Comparison of ENCODE assay signal across 11 mouse cellular contexts in genomic region chr13:63253147-63253546, GRCm38 (mm10).
A peak's percentile ranks its signal among the peaks of the same experiment; 100 is the strongest.
DNase-seq lines count a peak whose midpoint lies in the region; ATAC-seq and TF ChIP-seq lines count a peak whose summit lies in the region.
"Had no signal": no experiment of that assay in that cellular context is flagged by ENCODE, and none has a peak within 500 bp of the region (broad histone marks: within the 10 kb centered on the region; RNA-seq: fewer than 3 reads in every experiment).

No protein-coding gene starts in this region.

- DNase-seq in adrenal gland, adult (ENCODE audit: inconsistent age in 2 of 2, low spot score in 1 of 2) = peak; percentile 73 to 90
- no peak for DNase-seq in adrenal gland, postnatal 25 days
- no peak for DNase-seq in layer of hippocampus, adult 2 months (ENCODE audit: low spot score in 2 of 2)
- no peak for DNase-seq in layer of hippocampus, postnatal 25 days (ENCODE audit: extremely low spot score in 1 of 2, low spot score in 1 of 2)
- no peak for DNase-seq in liver, postnatal 0 days
- no peak for DNase-seq in forebrain, embryonic 14.5 days (ENCODE audit: low spot score)
- DNase-seq: cerebellum, postnatal 36 days; forebrain, postnatal 0 days; left cerebral cortex, postnatal 4 days had no signal

- no peak overlapping the region for H3K4me2 ChIP-seq in liver, postnatal 0 days (ENCODE audit: low read depth, low read length)
- H3K4me2 ChIP-seq in intestine, embryonic 15.5 days (replicated peaks) = no peak overlapping the region
- H3K4me2 ChIP-seq in forebrain, embryonic 14.5 days (ENCODE audit: low read length) = no peak overlapping the region

- 18% methylated on average over 5 of the region's 5 CpGs for WGBS in bone marrow, adult 2 months
- WGBS in liver, postnatal 0 days (ENCODE audit: insufficient replicate concordance) = 21% methylated on average over 5 of the region's 5 CpGs
- WGBS in intestine, embryonic 15.5 days = 65% methylated on average over 5 of the region's 5 CpGs
- WGBS in forebrain, embryonic 14.5 days = 85% methylated on average over 5 of the region's 5 CpGs

- no peak for TF ChIP-seq EP300 in liver, postnatal 0 days (IDR thresholded peaks at IDR 0.05; ENCODE audit: low read depth)

- H3K4me1 ChIP-seq in bone marrow, adult 2 months (ENCODE audit: control insufficient read depth, insufficient read depth, low read length) = peaks cover 7% of the 10 kb centered on the region
- H3K4me1 ChIP-seq in liver, postnatal 0 days (ENCODE audit: insufficient read depth) = peaks cover 40% of the 10 kb centered on the region
- peaks cover 34% of the 10 kb centered on the region for H3K4me1 ChIP-seq in intestine, embryonic 15.5 days (replicated peaks)
- H3K4me1 ChIP-seq in forebrain, embryonic 14.5 days (ENCODE audit: control insufficient read depth, insufficient read depth, low read length) = no peaks in the 10 kb centered on the region

- no peak overlapping the region for H3K9ac ChIP-seq in liver, postnatal 0 days (replicated peaks)
- H3K9ac ChIP-seq in intestine, embryonic 15.5 days = no peak overlapping the region
- H3K9ac ChIP-seq in forebrain, embryonic 14.5 days (ENCODE audit: low read length) = no peak overlapping the region
- H3K9ac ChIP-seq: forebrain, postnatal 0 days had no signal

- H3K36me3 ChIP-seq in liver, postnatal 0 days (replicated peaks; ENCODE audit: insufficient read depth, low read length) = peaks cover 3% of the 10 kb centered on the region; the same call in 1 of the 2 replicates
- no peaks in the 10 kb centered on the region for H3K36me3 ChIP-seq in intestine, embryonic 15.5 days
- H3K36me3 ChIP-seq in forebrain, embryonic 14.5 days (ENCODE audit: control insufficient read depth, insufficient read depth, low read length) = no peaks in the 10 kb centered on the region

- H3K27me3 ChIP-seq in liver, postnatal 0 days (ENCODE audit: insufficient read depth, low read length) = no peaks in the 10 kb centered on the region
- H3K27me3 ChIP-seq in intestine, embryonic 15.5 days (replicated peaks) = no peaks in the 10 kb centered on the region
- no peaks in the 10 kb centered on the region for H3K27me3 ChIP-seq in forebrain, embryonic 14.5 days (replicated peaks; ENCODE audit: control insufficient read depth, insufficient read depth, low read length)

- no peak for TF ChIP-seq POLR2A in bone marrow, adult 2 months (IDR thresholded peaks at IDR 0.05; ENCODE audit: borderline replicate concordance, control insufficient read depth, low read depth, low read length)

- no peak for ATAC-seq in liver, postnatal 0 days
- no peak for ATAC-seq in intestine, embryonic 15.5 days
- no peak for ATAC-seq in forebrain, embryonic 14.5 days
- ATAC-seq: forebrain, postnatal 0 days had no signal

- TF ChIP-seq CTCF in layer of hippocampus, adult 2 months (conservative IDR thresholded peaks at IDR 0.05) = no peak
- no peak for TF ChIP-seq CTCF in bone marrow, adult 2 months (IDR thresholded peaks at IDR 0.05; ENCODE audit: control insufficient read depth, insufficient read depth, low read length)
- TF ChIP-seq CTCF in liver, postnatal 0 days (IDR thresholded peaks at IDR 0.05; ENCODE audit: low read depth) = no peak

- peak overlapping the region; percentile 51 for H3K27ac ChIP-seq in layer of hippocampus, adult 2 months
- 0 out of 2 replicates have a peak overlapping the region, but pooled peaks have one; percentile 27 for H3K27ac ChIP-seq in bone marrow, adult 2 months (ENCODE audit: control insufficient read depth, insufficient read depth, low read depth, low read length, poor library complexity)
- H3K27ac ChIP-seq in liver, postnatal 0 days (ENCODE audit: low read depth) = peak overlapping the region; percentile 44; the same call in 1 of the 2 replicates
- H3K27ac ChIP-seq in intestine, embryonic 15.5 days = no peak overlapping the region
- H3K27ac ChIP-seq in forebrain, embryonic 14.5 days (ENCODE audit: low read depth, low read length) = no peak overlapping the region

- no peak overlapping the region; the same call in 1 of the 2 replicates for H3K4me3 ChIP-seq in layer of hippocampus, adult 2 months
- H3K4me3 ChIP-seq in bone marrow, adult 2 months (replicated peaks; ENCODE audit: control insufficient read depth, low read depth, low read length) = no peak overlapping the region
- no peak overlapping the region for H3K4me3 ChIP-seq in liver, postnatal 0 days (ENCODE audit: low read depth, low read length)
- no peak overlapping the region for H3K4me3 ChIP-seq in intestine, embryonic 15.5 days (replicated peaks)
- no peak overlapping the region for H3K4me3 ChIP-seq in forebrain, embryonic 14.5 days (ENCODE audit: low read depth, low read length)

- no peaks in the 10 kb centered on the region for H3K9me3 ChIP-seq in liver, postnatal 0 days (ENCODE audit: low read length)
- no peaks in the 10 kb centered on the region for H3K9me3 ChIP-seq in intestine, embryonic 15.5 days
- H3K9me3 ChIP-seq in forebrain, embryonic 14.5 days (replicated peaks; ENCODE audit: control insufficient read depth, low read length) = no peaks in the 10 kb centered on the region

Comparison
In these comparisons a context has a peak if more than half of its experiments do, and no peak if none do; other contexts are left out.
1. DNase-seq: peak in adrenal gland, adult (2 of 2); none in adrenal gland, postnatal 25 days (single experiment), layer of hippocampus, adult 2 months (0 of 2), layer of hippocampus, postnatal 25 days (0 of 2), liver, postnatal 0 days (single experiment) and forebrain, embryonic 14.5 days (single experiment).
2. H3K27ac ChIP-seq: peak in layer of hippocampus, adult 2 months (single experiment), bone marrow, adult 2 months (single experiment) and liver, postnatal 0 days (single experiment); none in intestine, embryonic 15.5 days (single experiment) and forebrain, embryonic 14.5 days (single experiment).